Mouse (Mus musculus): ENCODE results near the gene Cdkn2d.

DNA sequence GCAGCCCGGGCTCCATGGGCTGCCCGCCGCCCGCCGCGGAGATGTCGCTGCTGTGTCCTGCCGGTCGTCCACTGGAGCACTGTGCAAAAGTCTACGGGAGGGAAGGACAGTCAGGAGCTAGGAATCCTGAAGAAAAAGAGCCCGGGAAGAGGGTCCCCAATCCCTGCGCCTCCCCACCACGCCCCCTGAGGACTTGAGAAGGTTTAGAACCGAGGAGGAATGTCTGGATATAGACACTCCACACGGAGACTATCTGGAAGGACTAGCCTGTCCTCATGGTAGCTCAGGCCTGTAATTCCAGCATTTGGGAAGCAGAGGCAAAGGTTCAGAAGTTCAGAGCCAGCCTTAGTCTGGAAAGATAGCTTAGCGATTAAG, 46.1 kb downstream of the Cdkn2d start:
- no peak for TF ChIP-seq POLR2A (IDR thresholded peaks at IDR 0.05; ENCODE audit: borderline replicate concordance, extremely low read depth, low read depth, low read length)
- no peak for TF ChIP-seq CTCF (IDR thresholded peaks at IDR 0.05; ENCODE audit: insufficient read depth, low read length)

Measured in lung, adult 2 months (tissue).